ENCODE assay signal across 8 mouse cellular contexts in the genomic region with DNA sequence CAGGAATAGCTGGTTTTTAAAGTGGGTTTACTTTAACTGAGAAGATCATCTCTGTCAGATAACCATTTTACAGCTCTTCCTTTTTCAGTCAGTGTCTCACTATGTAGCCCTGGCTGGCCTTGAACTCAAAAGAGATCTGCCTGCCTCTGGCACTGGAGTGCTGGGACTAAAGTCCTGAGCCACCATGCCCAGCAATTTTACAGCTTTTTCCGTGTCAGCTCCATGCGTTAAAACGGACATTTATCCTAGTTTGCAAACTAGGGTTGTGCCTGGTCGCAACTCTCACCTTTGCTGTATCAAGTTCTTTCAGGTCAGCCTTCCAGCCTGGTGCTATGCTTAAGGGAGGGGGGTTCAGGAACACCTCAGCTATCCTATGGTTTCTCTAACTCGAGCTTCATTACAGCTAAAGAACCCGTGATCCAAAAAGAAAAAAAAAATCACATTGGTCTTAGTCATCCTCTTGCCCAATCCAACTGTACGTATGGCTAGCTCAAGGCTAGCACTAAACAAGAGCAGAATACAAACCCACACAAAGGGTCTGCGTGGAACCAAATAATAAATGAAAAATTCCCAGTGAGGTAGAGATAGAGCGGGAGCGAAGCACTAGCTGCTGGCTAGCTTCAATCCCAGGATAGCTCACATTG. TPM values are rescaled to one million over a fixed set of nuclear protein-coding genes. Genes with fewer than 3 reads are reported as not detected.
DNase-seq lines count a peak whose midpoint lies in the region; ATAC-seq and TF ChIP-seq lines count a peak whose summit lies in the region.

No protein-coding gene starts in this region.

- H3K4me2 ChIP-seq in liver, embryonic 14.5 days (ENCODE audit: low read depth) = peak overlapping the region; percentile 81

- no peak for TF ChIP-seq EP300 in liver, embryonic 14.5 days (IDR thresholded peaks at IDR 0.05; ENCODE audit: low read depth)

- peak; percentile 9 for DNase-seq in CD4-positive, CD25-positive, alpha-beta regulatory T cell, adult 2 months (ENCODE audit: low read depth, low spot score)
- DNase-seq in 3T3-L1 (ENCODE audit: low read depth, low spot score) = peak; percentile 71
- no peak for DNase-seq in forebrain, embryonic 10.5 days (ENCODE audit: extremely low spot score, low spot score)
- DNase-seq in liver, embryonic 14.5 days (ENCODE audit: low read depth in 3 of 3, low spot score in 3 of 3) = no peak
- no peak for DNase-seq in urinary bladder, postnatal 4 days (ENCODE audit: low spot score in 2 of 2)
- DNase-seq in left cerebral cortex, postnatal 14 days (ENCODE audit: low spot score in 2 of 2) = no peak
- no peak for DNase-seq in left cerebral cortex, postnatal 4 days

- H3K4me3 ChIP-seq in forebrain, embryonic 10.5 days = peak overlapping the region; percentile 63
- peak overlapping the region; percentile 75 to 96 for H3K4me3 ChIP-seq in liver, embryonic 14.5 days (ENCODE audit: insufficient read depth in 1 of 2, low read depth in 2 of 2, low read length in 2 of 2)

- peak overlapping the region; percentile 66 for H3K9ac ChIP-seq in liver, embryonic 14.5 days (replicated peaks)

- intact Hi-C loops in left cerebral cortex, postnatal 14 days (cut with DNase I) = no loop called here
- intact Hi-C loops in left cerebral cortex, postnatal 4 days (cut with DNase I) = no loop called here

- H3K4me1 ChIP-seq in forebrain, embryonic 10.5 days = peaks cover 21% of the 10 kb centered on the region
- H3K4me1 ChIP-seq in liver, embryonic 14.5 days (replicated peaks; ENCODE audit: control insufficient read depth in 2 of 2, insufficient read depth in 2 of 2, low read length in 1 of 2) = peaks cover 0 to 2% of the 10 kb centered on the region in 2 experiments; a peak in 1 of 4 replicates

- no peak for ATAC-seq in CD4-positive, CD25-positive, alpha-beta regulatory T cell, adult 4 months
- no peak for ATAC-seq in liver, embryonic 14.5 days (ENCODE audit: insufficient read depth)

- WGBS in forebrain, embryonic 10.5 days = 30% methylated on average over 10 of the region's 10 CpGs
- 18% methylated on average over 10 of the region's 10 CpGs for WGBS in liver, embryonic 14.5 days (ENCODE audit: insufficient replicate concordance)

- H3K27ac ChIP-seq in forebrain, embryonic 10.5 days = peak overlapping the region; percentile 93
- H3K27ac ChIP-seq in liver, embryonic 14.5 days = no peak overlapping the region

- no peak for TF ChIP-seq CTCF in liver, embryonic 14.5 days (IDR thresholded peaks at IDR 0.05; ENCODE audit: low read depth)

- H3K9me3 ChIP-seq in forebrain, embryonic 10.5 days = no peaks in the 10 kb centered on the region
- no peaks in the 10 kb centered on the region for H3K9me3 ChIP-seq in liver, embryonic 14.5 days (ENCODE audit: control insufficient read depth, low read length)

- peaks cover 9% of the 10 kb centered on the region for H3K36me3 ChIP-seq in forebrain, embryonic 10.5 days (replicated peaks)
- no peaks in the 10 kb centered on the region for H3K36me3 ChIP-seq in liver, embryonic 14.5 days (replicated peaks; ENCODE audit: control insufficient read depth, insufficient read depth, low read depth)

- H3K27me3 ChIP-seq in forebrain, embryonic 10.5 days (ENCODE audit: poor library complexity, severe bottlenecking) = peaks cover 16% of the 10 kb centered on the region
- no peaks in the 10 kb centered on the region for H3K27me3 ChIP-seq in liver, embryonic 14.5 days (ENCODE audit: control insufficient read depth, insufficient read depth, low read length)

RNA-seq across cellular contexts. Expression of a gene that starts 0.9 kb away (rescaled TPM):
- polyA plus RNA-seq in CD4-positive, CD25-positive, alpha-beta regulatory T cell, adult 4 months (2017; shearing (Covaris generic)) = 1 to 10 TPM; 3.4 to 4.9 TPM
- polyA plus RNA-seq in forebrain, embryonic 10.5 days (2016; fragmentation: Nextera tagmentation; extraction: Ambion mirVana) = 7.9 and 11.1 TPM in 2 replicates
- 1.5 and 1.7 TPM in 2 replicates for polyA plus RNA-seq in liver, embryonic 14.5 days (2012; rRNA removed)
- polyA plus RNA-seq in liver, embryonic 14.5 days (2014; fragmentation: Nextera tagmentation; extraction: Ambion mirVana) = 3.9 TPM in 2 replicates
- 1 to 10 TPM; 9.0 to 9.9 TPM for total RNA-seq in left cerebral cortex, postnatal 14 days (2021)
- 1 to 10 TPM; 5.6 to 6.7 TPM for total RNA-seq in left cerebral cortex, postnatal 4 days (2021)

RNA-seq across cellular contexts. Expression of a gene that starts 0.9 kb away (rescaled TPM):
- 100 to 1,000 TPM in 1 of 2 experiments, 10 to 100 TPM in 1; 93.8 to 139 TPM for polyA plus RNA-seq in CD4-positive, CD25-positive, alpha-beta regulatory T cell, adult 4 months (2017; shearing (Covaris generic))
- polyA plus RNA-seq in forebrain, embryonic 10.5 days (2016; fragmentation: Nextera tagmentation; extraction: Ambion mirVana) = 232 and 239 TPM in 2 replicates
- 28.6 and 47.4 TPM in 2 replicates for polyA plus RNA-seq in liver, embryonic 14.5 days (2012; rRNA removed)
- 53.7 and 60.1 TPM in 2 replicates for polyA plus RNA-seq in liver, embryonic 14.5 days (2014; fragmentation: Nextera tagmentation; extraction: Ambion mirVana)
- 100 to 1,000 TPM; 145 to 146 TPM for total RNA-seq in left cerebral cortex, postnatal 14 days (2021)
- 100 to 1,000 TPM; 111 to 112 TPM for total RNA-seq in left cerebral cortex, postnatal 4 days (2021)

RNA-seq across cellular contexts. Expression of a gene that starts 14.6 kb away (rescaled TPM):
- polyA plus RNA-seq in CD4-positive, CD25-positive, alpha-beta regulatory T cell, adult 4 months (2017; shearing (Covaris generic)) = 100 to 1,000 TPM; 553 to 695 TPM
- 338 and 356 TPM in 2 replicates for polyA plus RNA-seq in forebrain, embryonic 10.5 days (2016; fragmentation: Nextera tagmentation; extraction: Ambion mirVana)
- 600 and 1,190 TPM in 2 replicates for polyA plus RNA-seq in liver, embryonic 14.5 days (2012; rRNA removed)
- 428 and 436 TPM in 2 replicates for polyA plus RNA-seq in liver, embryonic 14.5 days (2014; fragmentation: Nextera tagmentation; extraction: Ambion mirVana)
- 100 to 1,000 TPM; 118 to 132 TPM for total RNA-seq in left cerebral cortex, postnatal 14 days (2021)
- 100 to 1,000 TPM; 215 to 223 TPM for total RNA-seq in left cerebral cortex, postnatal 4 days (2021)

RNA-seq across cellular contexts. Expression of a gene that starts 16.7 kb away (rescaled TPM):
- 1 to 10 TPM in 1 of 2 experiments, under 1 TPM in 1; 0.38 to 2.2 TPM for polyA plus RNA-seq in CD4-positive, CD25-positive, alpha-beta regulatory T cell, adult 4 months (2017; shearing (Covaris generic))
- 0.81 and 1.2 TPM in 2 replicates for polyA plus RNA-seq in forebrain, embryonic 10.5 days (2016; fragmentation: Nextera tagmentation; extraction: Ambion mirVana)
- polyA plus RNA-seq in liver, embryonic 14.5 days (2012; rRNA removed) = 9.1 and 16.3 TPM in 2 replicates
- polyA plus RNA-seq in liver, embryonic 14.5 days (2014; fragmentation: Nextera tagmentation; extraction: Ambion mirVana) = 10.9 and 13.4 TPM in 2 replicates
- total RNA-seq in left cerebral cortex, postnatal 14 days (2021) = 1 to 10 TPM; 1.0 to 1.4 TPM
- total RNA-seq in left cerebral cortex, postnatal 4 days (2021) = under 1 TPM; 0.40 to 0.89 TPM

RNA-seq across cellular contexts. Expression of a gene that starts 58.4 kb away (rescaled TPM):
- polyA plus RNA-seq in CD4-positive, CD25-positive, alpha-beta regulatory T cell, adult 4 months (2017; shearing (Covaris generic)) = 10 to 100 TPM; 28.8 to 36.1 TPM
- 114 and 116 TPM in 2 replicates for polyA plus RNA-seq in forebrain, embryonic 10.5 days (2016; fragmentation: Nextera tagmentation; extraction: Ambion mirVana)
- 10.1 and 18.7 TPM in 2 replicates for polyA plus RNA-seq in liver, embryonic 14.5 days (2012; rRNA removed)
- 92.5 and 92.8 TPM in 2 replicates for polyA plus RNA-seq in liver, embryonic 14.5 days (2014; fragmentation: Nextera tagmentation; extraction: Ambion mirVana)
- total RNA-seq in left cerebral cortex, postnatal 14 days (2021) = 10 to 100 TPM; 23.5 to 25.3 TPM
- 10 to 100 TPM; 17.4 to 22.7 TPM for total RNA-seq in left cerebral cortex, postnatal 4 days (2021)

Comparison
In these comparisons a context has a peak if more than half of its experiments do, and no peak if none do; other contexts are left out.
1. DNase-seq: peak in CD4-positive, CD25-positive, alpha-beta regulatory T cell, adult 2 months (single experiment) and 3T3-L1 (single experiment); none in forebrain, embryonic 10.5 days (single experiment), liver, embryonic 14.5 days (0 of 3), urinary bladder, postnatal 4 days (0 of 2), left cerebral cortex, postnatal 14 days (0 of 2) and left cerebral cortex, postnatal 4 days (single experiment).